Mouse (Mus musculus) 3134 (cell line): ENCODE data around the gene Ess2.
A peak's percentile ranks its signal among the peaks of the same experiment; 100 is the strongest.

ENCODE experiments used
- DNase-seq: peaks from one replicate; pipeline ENCODE4 v3.0.0-alpha.2; 2011; ENCODE audit warnings: low spot score; ENCODE audit not compliant: insufficient read length; ENCODE audit errors: extremely low read depth

Ess2 gene

GRCm38 (mm10) chr16:17922163-17922538, 11.0 kb upstream of the Ess2 start:
- DNase-seq = no peak

- DNase-seq = peak; percentile 98
Measured at GRCm38 (mm10) chr16:17921325-17922162, 10.4 kb upstream of the Ess2 start.

GRCm38 (mm10) chr16:17920586-17920985, 9.4 kb upstream of the Ess2 start:
- no peak for DNase-seq

GRCm38 (mm10) chr16:17914307-17915249, 3.4 kb upstream of the Ess2 start, which contains the start of gene Gsc2:
Gene Gsc2, minus strand, starts transcription at chr16:17915059.
- DNase-seq = no peak

- DNase-seq = no peak
Measured at GRCm38 (mm10) chr16:17898462-17898861, 12.7 kb downstream of the Ess2 start, which contains the start of the genes Dgcr2 and Tssk2. Gene Dgcr2, minus strand, starts transcription at chr16:17898562. Gene Tssk2, plus strand, starts transcription at chr16:17898637.

GRCm38 (mm10) chr16:17896091-17896490, 15.1 kb downstream of the Ess2 start:
- no peak for DNase-seq

- DNase-seq = no peak
Measured at GRCm38 (mm10) chr16:17893923-17894322, 17.2 kb downstream of the Ess2 start, which contains the start of gene Tssk1. Gene Tssk1, plus strand, starts transcription at chr16:17894223.

- DNase-seq = no peak
Measured at GRCm38 (mm10) chr16:17892606-17893005, 18.5 kb downstream of the Ess2 start.

DNA sequence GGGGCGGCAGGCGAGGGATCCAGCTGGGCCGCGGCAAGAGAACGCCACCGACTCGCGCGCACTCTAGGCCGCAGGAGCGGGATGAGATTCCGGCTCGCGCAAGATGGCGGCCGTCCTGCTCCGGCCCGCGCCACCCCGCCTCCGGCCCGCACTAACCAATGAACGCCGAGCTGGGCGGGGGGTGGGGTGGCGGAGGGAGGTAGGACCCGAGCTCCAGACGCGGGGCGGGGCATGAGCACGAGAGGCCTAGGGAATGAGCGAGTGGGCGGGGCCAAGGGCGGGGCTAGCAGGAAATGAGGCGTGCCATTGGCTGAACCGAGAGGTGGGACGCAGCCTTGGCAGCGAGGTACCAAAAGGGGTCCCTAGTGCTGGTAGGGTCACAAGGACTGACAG, 19.6 kb downstream of the Ess2 start, which contains the start of gene Gm20518:
Gene Gm20518, minus strand, starts transcription at position 105 of the 393 bp plus-strand sequence.
- DNase-seq = peak; percentile 94

- DNase-seq = peak; percentile 83
Measured at GRCm38 (mm10) chr16:17890917-17891566, 20.1 kb downstream of the Ess2 start.

DNA sequence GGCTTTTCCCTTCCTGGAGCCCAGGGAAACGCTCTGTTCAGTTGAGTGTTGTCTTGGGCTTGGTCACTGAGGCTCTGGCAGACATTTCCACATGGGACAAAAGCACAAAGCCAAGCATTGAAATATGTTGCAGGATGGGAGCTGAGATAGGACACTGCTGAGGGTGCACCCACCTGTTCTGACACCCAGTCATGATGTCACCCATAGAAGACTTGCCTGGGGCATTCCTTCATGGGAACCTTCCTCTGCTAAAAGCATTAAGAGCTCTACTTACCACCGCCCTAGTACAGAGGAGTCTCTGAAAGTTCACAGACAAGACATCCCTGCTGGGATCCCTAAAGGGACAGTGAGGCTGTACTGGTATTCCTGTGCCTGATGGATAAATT, 20.8 kb downstream of the Ess2 start:
- DNase-seq = no peak

DNA sequence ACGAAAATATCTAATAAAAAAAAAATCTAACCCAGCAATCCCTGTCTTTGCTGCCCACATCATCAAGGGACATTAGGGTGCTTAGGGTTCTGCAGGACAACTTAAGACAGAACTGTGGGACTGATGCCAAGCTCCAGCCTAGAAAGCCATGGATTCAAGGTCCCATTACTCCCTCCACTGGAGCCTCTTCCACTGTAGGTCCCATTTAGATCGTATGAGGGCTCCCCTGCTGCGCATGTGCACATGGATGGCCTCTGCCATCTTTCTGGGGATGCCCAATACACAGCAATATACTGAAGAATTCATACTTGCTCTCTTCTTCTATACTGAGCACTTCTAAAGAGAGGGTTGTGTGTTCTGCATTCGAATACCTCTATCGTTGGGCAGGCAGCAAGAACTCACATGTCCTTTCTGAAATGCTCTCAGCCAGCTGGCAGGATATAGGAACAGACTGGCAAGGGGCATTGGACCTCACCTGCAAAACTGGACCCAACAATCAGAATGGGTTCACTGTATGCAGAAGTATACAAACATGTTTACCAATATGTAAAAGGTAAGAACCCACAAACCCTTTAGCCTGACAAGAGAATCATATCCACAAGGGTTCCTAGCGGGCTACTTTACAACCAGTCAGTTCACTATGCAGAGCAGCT, 21.3 kb downstream of the Ess2 start:
- DNase-seq = no peak

DNA sequence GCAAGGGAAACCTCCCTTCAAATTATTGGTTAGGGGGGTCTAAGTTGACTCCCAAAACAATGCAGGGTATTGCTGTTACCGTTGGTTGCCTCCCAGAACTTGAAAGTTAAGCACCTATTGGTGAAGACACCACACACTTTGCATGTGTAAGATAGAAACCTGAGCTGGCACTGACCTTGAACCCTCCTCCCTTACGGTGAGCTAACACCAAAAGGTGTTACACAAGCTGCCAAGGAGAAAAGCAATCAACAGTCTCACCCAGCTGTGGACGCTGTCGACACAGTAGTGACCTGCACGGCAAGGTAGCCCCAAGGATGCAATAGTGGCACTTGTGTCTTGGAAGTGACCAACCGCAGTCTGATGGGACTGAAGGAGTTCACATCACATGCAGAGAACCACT, 27.0 kb downstream of the Ess2 start:
- no peak for DNase-seq

- DNase-seq = no peak
Measured at GRCm38 (mm10) chr16:17882196-17882595, 29.0 kb downstream of the Ess2 start.

DNA sequence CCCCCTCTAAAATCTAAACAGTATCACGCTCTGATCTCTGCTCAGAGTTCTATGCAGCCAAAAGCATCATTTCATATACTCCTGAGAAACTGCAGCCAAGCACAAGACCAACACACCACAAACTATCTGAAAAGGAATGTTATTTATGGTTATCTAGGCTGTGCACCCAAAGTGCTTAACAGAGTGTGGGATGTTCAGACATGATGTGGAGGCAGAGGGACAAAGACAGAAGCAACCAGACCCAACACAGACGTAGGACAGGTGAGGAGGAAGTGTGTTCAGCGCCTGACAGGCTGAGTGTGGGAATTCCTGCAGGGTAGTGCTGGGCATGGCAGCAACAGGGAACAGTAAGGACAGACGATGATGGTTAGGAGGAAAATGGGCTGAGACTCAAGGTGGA, 31.6 kb downstream of the Ess2 start:
- no peak for DNase-seq

DNA sequence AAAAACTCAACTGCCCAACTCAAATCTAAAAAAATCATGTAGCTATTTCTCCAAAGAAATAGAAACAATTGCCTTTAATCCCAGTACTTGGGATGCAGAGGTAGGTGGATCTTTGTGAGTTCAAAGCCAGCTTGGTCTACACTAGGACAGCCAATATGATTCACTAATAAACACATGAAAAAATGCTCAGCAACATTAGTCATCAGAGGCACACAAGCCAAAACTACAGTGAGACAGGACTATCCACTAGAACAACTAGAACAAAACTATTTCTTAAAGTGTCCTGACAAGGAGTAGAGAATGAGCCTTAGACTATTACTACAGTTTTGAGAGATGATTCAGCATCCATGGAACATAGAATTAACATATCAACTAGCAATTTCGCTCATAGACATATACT, 35.1 kb downstream of the Ess2 start:
- no peak for DNase-seq

DNA sequence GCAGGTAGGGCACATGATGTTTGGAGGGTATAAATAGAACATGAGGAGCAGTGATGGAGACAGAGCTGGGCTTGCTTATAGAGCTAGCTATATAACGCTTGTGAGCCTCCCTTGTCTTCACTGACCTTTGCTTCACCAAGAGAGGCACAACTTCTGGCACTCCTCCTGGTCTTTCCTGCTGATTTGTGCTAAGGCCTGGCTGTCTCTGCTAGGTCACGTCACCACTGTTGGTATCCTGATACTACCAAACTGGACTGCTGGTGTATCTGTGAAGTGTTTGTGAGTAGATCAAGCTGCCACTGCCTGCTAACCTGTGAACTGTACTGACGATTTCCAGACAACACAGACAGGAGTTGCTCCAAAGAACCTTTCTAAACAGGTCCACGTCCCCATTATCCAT, 36.0 kb downstream of the Ess2 start:
- DNase-seq = no peak

DNA sequence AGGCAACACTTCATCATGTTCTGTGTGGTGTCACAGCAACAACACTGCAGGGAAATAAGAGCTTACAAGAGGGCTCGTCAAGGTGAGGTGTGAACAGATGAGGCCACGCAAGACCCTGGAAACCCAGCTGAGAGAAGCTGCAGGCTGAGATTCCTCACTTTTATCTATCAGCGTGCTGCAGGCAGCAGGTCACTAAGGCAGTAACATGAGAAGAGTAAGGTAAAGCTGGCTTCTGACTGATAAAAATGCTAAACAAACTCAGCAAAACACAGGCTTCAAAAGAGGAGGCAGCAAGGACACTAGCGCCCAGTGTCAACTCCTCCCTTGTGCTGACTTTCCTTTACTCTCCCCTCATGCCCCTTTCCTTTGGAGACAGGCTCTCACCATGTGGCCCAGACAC, 38.2 kb downstream of the Ess2 start:
- DNase-seq = no peak

DNA sequence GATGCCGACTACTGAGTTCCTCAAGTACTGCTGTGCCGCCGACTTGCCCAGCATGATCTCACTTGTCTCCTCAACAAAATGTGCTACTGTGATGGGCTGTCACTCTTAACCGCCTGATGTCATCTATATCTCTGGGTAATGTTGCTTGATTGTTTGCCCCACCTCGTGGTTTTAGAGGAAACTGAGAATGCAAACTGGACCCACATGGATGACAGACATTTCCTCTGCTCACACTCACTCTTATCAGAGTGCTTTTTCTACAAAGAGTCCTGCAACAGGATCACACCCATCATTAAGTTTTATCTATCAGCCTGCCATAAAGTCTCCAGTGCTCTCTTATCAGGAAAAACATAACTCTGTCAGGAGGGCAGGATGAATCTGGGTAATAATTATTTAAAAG, 39.9 kb downstream of the Ess2 start:
- no peak for DNase-seq

DNA sequence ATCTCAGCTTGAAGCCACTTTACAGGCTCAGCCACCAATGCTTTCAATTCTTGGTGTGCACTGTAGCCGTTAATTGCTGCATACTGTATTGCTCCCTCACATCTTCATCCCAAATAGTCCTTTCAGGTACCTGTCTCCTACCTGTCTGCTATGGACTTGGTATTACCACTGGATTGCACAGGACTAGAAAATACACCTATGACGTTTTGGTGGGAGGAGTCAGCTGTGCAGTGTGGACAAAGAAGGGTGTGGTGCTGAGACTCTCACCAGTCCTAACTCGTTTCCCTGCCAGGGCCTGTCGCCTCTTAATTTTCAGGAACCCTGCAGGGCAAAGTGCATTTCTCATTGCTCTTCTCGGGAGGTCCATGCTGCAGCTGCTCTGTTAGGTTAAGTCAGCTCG, 45.4 kb downstream of the Ess2 start:
- no peak for DNase-seq
